Mouse (Mus musculus): ENCODE results near the gene Smc1b.
"Not testable (repeated sequence)": the region's sequence is repeated elsewhere in the genome, so short reads cannot be mapped to it uniquely, and the experiment has no call there.

The Smc1b gene

DNA sequence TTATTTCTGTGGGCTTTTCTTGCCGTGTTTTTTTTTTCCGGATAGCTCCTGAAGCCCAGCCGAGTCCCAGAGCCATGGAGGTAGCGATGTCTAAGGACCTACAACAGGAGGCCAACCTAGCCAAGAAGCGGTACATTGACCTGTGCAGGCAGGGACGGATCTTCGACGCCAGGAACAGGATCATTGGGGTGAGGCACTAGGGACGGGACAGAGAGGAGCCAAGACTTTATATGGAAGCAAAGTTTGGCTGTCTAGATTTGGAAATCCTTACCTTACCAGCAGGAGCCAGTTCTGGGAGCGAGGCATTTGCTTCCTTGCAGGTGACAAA is 393 bp upstream of the Smc1b start:
- no peak for DNase-seq (ENCODE audit: low spot score)

GRCm38 (mm10) chr15:85085641-85086040 is 46.1 kb downstream of the Smc1b start:
- DNase-seq (ENCODE audit: low spot score), result no peak

DNA sequence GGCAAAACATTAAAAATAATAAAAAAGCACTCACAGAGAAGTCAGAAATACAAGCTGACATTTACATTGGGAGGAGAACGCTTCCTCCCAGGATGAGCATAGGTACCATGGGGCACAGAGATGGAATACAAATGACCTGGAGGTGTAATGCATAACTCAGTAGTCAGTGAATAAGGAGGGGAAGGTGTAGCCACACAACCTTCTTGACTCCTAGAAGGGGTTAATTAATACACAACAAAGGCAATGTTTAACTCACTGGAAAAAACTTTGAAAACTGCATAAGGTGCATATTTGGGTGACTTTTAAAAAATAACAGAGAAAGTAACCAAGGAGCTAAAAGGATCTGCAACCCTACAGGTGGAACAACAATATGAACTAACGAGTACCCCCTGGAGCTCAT is 59.1 kb downstream of the Smc1b start:
- DNase-seq (ENCODE audit: low spot score), result no peak

DNA sequence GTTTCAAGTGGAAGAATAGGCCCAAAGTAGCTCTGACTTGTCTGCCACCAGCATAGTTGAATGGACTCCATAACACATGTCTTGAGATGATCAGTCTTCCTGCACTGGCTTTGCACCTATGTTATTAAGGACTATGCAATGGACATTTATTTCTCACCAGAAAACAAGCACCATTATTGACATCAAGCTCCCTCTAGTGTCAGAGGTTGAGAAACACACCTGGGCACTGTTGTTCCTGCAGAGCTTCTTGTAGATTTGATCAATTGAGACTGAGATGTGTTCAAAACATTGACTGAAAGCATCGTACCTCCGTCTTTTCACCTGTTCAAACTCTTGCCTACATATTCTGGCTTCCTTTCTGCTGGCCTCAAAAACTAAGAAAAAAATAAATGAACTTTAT is 61.2 kb downstream of the Smc1b start:
- peak; percentile 61 for DNase-seq (ENCODE audit: low spot score)

GRCm38 (mm10) chr15:85063421-85063820 is 68.3 kb downstream of the Smc1b start:
- DNase-seq (ENCODE audit: low spot score), result no peak

GRCm38 (mm10) chr15:85055186-85055585 is 76.6 kb downstream of the Smc1b start:
- DNase-seq (ENCODE audit: low spot score), result no peak

DNA sequence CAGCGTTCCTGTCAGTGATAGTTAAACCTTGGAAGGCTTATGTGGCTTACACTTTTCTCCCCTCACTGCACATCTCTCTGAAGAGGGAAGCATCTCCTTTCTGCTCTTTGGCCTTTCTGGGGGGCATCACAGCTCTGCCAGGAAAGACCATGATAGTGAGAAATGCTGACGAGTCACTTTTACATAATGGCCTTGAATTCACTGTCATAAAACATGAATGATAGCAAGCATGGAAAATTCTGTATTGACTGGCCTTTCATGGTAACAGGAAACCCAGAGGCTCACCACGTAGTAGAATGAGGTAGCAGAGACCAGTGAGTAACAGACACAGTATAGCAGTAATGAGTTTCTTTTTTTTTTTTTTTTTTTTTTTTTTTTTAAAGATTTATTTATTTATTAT is 77.7 kb downstream of the Smc1b start:
- DNase-seq (ENCODE audit: low spot score), result no peak

DNA sequence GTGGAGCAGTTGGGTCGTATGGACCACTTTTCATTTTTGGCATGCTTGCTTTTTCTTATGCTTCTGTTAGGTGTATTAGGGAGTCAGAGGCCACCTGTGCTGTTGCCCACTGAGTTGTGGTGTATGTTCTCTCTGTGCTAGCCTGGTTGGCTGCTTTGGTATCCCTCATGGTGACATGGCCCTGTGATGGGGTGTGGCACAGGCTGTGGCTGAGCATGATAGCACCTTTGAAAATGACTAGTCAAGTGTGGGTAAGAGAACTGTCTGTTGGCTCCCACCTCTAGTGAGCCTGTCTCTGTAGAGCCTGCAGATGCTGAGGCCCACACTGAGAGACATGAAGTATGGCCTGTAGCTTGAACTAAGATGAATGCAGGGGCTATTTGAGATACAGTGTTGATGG is 82.0 kb downstream of the Smc1b start:
- DNase-seq (ENCODE audit: low spot score), result no peak

GRCm38 (mm10) chr15:85047865-85048264 is 83.9 kb downstream of the Smc1b start:
- no peak for DNase-seq (ENCODE audit: low spot score)

GRCm38 (mm10) chr15:85046230-85046950 is 85.4 kb downstream of the Smc1b start:
- no peak for DNase-seq (ENCODE audit: low spot score)

DNA sequence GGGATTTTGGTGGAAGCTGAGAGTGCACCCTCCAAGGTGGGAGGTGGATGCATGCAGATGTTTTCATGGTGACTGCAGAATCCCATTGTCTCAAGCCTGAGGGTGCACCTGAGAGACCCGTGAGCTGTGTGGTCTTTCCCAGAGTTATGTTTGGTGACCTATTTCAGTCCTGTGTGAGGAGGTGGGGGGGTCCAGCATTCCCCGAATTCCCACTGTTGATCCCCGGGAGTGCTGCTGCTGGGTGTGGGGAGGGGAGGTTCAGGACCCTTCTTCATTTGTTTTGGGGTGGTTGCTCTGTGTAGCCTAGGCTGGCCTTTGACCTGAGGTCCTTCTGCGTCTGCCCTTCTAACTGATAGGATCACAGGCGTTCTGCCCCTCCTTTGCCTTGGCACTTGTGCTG is 88.0 kb downstream of the Smc1b start:
- no peak for DNase-seq (ENCODE audit: low spot score)

DNA sequence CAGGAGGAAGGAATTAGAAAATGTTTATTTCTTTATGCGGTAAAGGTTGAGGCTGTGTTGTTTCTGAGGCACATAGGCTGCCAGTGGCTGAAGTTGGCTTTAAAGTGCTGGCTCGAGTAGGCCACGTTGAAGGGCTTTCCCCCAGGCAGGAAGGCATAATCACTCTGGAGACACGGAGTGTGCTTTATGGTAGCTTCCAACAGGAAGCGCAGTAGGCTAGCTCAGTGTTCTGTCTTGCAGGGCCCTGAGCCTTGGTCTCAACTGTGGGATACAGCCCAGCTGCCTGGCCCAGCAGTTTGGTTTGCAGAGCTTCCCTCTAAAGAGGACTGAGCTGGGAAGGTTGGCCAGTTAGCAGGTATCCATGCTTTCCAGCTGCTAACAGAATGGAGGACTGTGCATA is 88.6 kb downstream of the Smc1b start:
- DNase-seq (ENCODE audit: low spot score), result peak; percentile 45

DNA sequence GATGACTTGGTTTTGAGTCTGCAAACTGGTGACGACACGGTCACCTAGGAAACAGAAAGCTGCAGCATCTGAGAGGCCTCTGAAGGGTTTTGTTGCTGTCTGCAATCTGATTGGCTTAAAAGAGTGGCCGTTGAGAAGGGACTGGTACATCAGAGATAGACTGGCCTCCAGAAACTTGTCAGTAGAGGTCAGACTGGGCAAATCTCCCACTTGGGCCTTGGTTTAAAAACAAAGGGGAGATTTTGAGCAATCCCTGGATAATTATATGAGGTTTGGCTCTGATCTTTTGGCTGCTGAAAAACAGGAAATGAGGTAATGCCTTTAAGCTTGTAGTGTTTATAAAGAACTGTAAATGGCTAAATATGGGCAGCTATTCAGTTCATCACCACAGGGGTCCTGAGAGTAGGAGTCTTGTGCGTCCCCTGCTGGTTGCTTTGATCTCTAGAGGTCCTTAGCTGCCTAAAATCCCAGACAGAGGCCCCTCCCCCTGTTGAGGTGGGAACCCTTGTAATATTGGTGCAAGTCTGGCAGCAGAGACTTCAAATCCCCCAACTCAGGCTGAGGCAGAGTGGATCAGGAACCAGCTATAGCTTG is 89.3 kb downstream of the Smc1b start:
- DNase-seq (ENCODE audit: low spot score), result peak; percentile 89

DNA sequence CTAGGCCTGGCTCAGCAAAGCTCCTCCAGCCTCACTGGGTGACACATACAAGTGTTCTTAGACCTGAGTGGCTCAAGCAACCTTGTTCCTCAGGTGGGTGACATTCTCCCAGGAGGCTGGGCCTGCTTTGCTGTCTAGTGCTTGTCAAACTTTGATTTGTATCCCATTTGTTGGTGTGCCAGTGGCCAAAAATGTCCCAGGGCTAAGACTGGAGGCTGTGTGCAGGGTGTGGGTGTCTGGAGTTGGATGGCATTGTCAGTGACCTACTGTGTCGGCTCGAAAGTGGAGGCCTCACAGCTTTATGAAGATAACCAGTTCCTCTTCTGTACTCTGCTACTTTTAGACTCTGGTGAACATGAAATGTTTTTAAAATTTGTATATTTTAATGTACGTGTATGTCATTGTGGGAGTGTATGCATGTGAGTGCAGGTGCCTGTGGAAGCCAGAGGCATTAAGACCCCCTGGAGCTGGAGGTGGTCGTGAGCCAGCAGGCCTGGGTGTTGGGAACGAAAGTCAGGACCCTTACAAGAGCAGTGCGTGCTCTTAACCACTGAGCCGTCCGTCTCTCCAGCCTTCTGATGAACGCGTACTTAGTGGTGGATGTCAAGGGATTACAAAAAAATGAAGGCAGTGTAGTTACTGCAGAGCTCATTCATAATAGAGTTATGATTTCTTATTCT is 90.1 kb downstream of the Smc1b start:
- DNase-seq (ENCODE audit: low spot score), result peak; percentile 12

DNA sequence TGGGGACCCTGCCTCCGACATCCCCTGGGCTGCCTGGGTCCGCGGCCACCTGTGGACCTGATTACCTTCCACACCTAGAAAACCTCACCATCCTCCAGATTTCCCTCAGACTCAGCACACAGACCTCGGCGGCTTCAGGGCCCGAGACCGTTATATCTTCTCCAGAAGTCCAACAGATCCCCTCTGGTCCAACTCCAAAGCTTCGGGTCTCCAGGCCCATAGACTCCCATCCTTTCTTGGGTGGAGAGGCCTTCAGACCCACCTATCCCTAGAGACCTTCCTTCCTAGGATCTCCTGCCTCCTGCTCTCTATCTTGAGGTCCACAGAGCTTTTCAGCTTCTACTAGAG is 94.4 kb downstream of the Smc1b start:
- DNase-seq (ENCODE audit: low spot score), result no peak

GRCm38 (mm10) chr15:85036566-85037342 is 95.0 kb downstream of the Smc1b start:
- DNase-seq (ENCODE audit: low spot score), result peak; percentile 98

GRCm38 (mm10) chr15:85033916-85034315 is 97.8 kb downstream of the Smc1b start:
- DNase-seq (ENCODE audit: low spot score), result not testable (repeated sequence)

DNA sequence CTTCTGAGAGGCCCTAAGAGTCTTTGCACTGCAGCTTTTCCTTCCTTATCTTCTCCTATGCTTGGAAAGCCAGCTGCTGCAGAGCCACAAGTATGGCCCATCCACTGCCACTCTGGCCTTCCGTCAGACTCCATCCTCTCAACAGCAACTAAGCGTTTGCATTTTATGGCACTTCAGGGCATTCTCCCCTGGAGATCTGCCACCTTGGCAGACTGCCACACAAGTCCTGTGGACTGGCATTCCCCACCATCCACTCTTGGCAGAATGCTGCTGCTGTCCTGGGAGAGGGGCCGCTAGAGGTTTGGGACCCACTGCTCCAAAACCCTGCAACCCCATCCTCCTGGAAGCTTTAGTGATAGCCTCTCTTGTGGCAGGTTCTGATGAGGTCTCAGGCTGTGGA is 99.9 kb downstream of the Smc1b start:
- no peak for DNase-seq (ENCODE audit: low spot score)

- DNase-seq (ENCODE audit: low spot score), result not testable (repeated sequence)
Observed at GRCm38 (mm10) chr15:85030643-85031042, 101.1 kb downstream of the Smc1b start.

GRCm38 (mm10) chr15:85028648-85029047 is 103.1 kb downstream of the Smc1b start, which contains the start of gene Fam118a:
Gene Fam118a (plus strand): TSS chr15:85028948.
- DNase-seq (ENCODE audit: low spot score), result not testable (repeated sequence)

DNA sequence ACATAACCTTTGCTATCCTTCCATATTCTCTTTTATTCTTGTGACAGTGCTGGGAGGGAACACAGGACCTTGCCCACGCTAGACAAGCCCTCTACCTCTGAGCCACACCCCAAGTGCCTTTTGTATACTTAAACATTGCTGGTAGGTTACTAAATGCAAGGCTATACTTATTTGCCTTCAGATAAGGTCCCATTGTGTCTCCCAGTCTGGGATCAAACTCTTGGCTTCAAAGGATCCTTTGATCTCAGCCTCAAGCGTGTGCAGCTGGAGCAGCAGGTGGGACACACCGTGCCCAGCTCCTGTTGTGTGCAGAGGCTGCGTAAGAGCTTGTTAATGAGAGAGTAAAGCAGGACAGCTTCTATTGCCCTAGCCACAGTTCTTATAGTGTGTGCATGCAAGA is 104.0 kb downstream of the Smc1b start:
- no peak for DNase-seq (ENCODE audit: low spot score)

DNA sequence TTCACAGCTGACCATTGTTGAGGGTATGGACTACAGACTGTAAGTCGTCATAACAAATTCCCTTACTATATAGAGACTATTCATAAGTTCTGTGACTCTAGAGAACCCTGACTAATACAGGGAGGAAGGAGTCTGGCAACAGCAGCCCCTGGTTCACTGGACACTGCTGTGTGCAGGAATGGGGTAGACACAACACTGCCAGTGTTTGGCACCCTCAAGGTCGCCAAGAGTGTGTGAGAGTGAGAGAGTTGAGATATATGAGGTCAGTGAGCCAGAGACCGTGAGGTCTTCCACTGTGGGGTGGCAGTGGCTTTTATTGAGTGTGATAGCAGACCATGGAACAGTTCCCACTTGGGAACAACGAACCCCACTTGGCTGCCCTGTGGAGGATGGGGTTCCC is 105.6 kb downstream of the Smc1b start:
- no peak for DNase-seq (ENCODE audit: low spot score)

DNA sequence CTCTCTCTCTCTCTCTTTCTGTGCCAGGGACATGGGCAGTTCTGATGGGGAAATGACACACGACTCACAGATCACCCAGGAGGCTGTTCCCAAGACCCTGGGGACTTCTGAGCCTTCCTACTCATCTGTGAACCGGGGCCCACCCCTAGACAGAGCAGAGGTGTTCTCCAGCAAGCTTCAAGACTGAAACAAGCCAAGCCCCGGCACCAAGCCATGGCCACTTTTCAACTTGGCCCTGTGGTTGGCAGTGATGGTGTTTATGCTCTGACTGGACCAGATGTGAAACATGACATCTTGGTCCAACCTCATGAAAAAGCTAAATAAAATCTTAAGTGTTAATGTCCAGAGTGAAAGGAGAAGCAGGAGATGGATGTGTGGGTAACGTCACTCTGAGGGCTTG is 109.6 kb downstream of the Smc1b start:
- no peak for DNase-seq (ENCODE audit: low spot score)

All from T-cell, adult 2 months (primary cell).